Mouse (Mus musculus) kidney, adult 9 months (tissue): ENCODE data around the gene Gab3.
A peak's percentile ranks its signal among the peaks of the same experiment; 100 is the strongest.
"Not testable (repeated sequence)": the region's sequence is repeated elsewhere in the genome, so short reads cannot be mapped to it uniquely, and the experiment has no call there.

Experiments used
- DNase-seq: peaks from one replicate; pipeline ENCODE4 v3.0.0; 2022

Gene Gab3

GRCm38 (mm10) chrX:75034054-75034453 is 51.2 kb downstream of the Gab3 start:
- not testable (repeated sequence) for DNase-seq

- no peak for DNase-seq
Measured at GRCm38 (mm10) chrX:74983734-74984133, 101.5 kb downstream of the Gab3 start.

- DNase-seq = peak; percentile 29
Measured at GRCm38 (mm10) chrX:74962899-74963298, 122.4 kb downstream of the Gab3 start.

GRCm38 (mm10) chrX:74959161-74959560 is 126.1 kb downstream of the Gab3 start:
- peak; percentile 0 for DNase-seq
